Mouse (Mus musculus): Measurements from ENCODE around the gene Zfp688. TPM values are rescaled to one million over a fixed set of nuclear protein-coding genes. Genes with fewer than 3 reads are reported as not detected.
A peak's percentile ranks its signal among the peaks of the same experiment; 100 is the strongest.
"Not testable (repeated sequence)": the region's sequence is repeated elsewhere in the genome, so short reads cannot be mapped to it uniquely, and the experiment has no call there.

Zfp688 gene
- 10 to 100 TPM in 1 of 2 experiments, 1 to 10 TPM in 1; 9.9 to 11.4 TPM for total RNA-seq (2021)
- long read RNA-seq, experiment 1, partial matches to known transcripts: 1 of 5 reads
- long read RNA-seq, experiment 1, other reads (novel, unspliced or antisense): 2 of 5 reads
- long read RNA-seq, experiment 2, partial matches to known transcripts: 0 of 21 reads
- long read RNA-seq, experiment 2, other reads (novel, unspliced or antisense): 11 of 21 reads

DNA sequence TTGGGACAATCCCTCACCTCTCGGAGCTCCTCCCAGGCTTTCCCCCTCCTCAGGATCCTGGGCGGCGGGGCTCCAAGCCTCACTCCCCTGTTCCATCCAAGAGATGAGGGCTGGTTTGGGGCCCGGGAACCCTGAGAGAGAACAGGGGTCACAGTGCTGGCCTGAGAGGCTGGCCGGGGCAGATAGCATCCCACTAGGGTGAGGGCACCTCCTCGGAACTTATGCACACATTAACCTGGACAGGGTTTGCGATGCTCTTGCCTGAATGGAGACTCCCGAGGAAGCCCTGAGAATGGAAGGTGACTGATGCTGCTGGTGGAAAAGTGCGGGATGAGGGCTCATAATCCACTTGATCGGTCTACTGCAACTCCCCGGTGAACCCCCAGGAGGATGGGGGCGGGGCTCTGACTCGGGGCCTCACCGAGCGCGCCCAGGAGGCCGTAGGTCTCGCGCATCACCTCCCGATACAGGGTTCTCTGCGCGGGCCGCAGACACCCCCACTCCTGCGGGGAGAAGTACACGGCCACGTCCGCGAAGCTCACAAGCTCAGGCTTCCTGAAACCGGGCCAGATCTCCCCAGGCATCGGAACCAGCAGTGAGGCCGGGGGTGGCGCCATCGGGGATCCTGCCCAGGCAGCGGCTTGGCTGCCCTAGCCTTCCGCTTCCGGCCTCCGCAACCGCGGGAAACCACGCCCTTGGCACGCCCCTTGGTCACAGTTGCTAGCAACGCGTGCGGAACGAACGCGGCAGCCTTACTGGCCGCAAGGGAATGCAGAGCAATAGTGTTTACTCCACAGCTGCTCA lies at the start of gene Zfp688:
Gene Zfp688 (minus strand): TSS at position 681 of the 804 bp plus-strand sequence.
- peak; percentile 96 to 97 for DNase-seq (ENCODE audit: low spot score in 2 of 2)

- peak; percentile 58 to 61 for DNase-seq (ENCODE audit: low spot score in 2 of 2)
These were observed 49.8 kb upstream of the Zfp688 start for GRCm38 (mm10) chr7:127471646-127472010.

DNA sequence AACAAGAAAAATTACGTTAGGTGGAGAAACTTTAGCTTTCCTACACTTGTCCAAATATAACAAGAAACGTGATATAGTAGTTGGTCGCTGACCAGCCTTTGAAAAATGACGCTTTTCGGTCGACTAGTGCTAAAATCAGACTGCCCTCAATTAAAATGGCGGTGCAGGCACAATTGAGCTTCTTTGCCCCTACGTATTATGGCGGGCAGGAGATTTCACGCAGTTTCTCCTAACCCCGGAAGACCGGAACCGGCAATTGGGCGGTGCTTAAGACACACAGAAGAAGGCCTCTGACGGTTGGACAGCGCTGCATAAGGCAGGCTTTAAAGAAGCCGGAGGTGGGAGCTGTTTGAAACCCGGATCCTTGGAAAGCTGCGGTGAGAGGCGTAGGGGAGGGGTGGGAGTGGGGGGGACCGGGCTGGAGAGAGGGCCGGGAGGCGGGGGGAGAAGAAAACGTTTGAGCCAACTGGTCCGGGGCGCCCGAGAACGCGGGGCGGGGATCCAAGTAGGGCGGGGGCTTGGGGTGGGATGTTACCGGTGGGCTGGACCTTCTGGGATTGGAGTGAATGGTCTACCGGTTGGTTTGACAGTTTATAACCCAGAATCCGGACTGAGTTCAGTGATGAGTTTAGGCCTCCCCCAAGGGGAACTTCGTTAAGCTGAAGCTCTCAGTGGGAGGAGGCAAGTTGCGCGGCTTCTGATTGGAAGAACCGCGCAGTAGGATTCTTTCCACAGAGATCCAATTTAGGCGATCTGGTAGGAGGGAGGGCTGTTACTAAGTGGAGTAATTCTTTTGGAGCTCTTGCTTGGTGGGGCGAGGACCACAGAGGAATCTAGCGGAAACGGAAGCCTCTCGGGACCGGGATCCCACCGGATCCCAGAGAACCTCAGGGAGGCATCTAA lies 49.1 kb upstream of the Zfp688 start:
- DNase-seq (ENCODE audit: low spot score in 2 of 2): peak; percentile 75 to 78

DNA sequence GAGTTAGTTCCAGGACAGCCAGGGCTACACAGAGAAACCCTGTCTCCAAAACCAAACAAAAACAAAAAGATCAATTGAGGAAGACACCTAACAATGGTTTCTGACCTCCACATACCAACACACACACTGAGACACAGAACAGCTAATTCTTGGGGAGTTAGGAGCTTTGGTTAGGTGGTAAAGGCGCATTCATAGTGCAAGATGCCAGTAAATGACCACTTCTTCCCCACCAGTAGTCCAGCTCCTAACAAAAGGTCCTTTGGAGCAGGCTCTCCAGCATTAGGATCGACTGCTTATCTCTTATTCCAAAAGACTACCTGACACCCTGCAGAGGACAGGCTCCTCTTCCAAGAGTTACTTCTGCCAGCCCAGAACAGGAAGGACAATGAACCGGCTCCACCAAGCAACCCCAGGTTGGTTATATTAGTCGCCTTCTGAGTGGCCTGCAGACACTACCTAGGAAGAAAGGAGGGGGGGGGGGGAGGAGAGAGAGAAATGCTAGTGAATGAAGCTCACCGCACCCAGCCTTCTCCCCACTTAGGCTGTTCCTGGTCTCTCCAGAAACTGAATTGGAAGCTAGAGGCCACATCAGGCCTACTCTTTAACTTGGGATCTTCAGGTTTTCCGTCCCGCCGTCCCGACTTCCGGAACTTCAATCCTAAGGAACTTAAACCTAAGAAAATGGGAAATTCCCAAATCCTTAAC lies 48.3 kb upstream of the Zfp688 start:
- no peak for DNase-seq (ENCODE audit: low spot score in 2 of 2)

DNA sequence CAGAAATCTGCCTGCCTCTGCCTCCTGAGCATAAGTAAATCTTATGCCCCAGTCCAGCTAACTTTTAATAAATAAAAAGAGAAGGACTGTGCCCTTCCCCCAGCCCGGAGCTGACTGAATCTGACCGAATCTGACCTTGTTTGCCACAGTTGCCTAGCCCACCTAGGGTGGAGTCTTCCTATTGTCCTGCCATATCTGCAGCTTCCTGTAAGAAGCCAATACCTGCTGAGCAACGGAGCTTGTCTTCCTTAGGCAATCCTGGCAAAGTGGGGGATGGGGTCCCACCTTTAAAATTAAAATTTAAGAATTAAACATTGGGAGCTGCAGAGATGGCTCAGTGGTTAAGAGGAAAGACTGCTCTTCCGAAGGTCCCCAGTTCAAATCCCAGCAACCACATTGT lies 44.7 kb upstream of the Zfp688 start:
- DNase-seq (ENCODE audit: low spot score in 2 of 2): no peak

GRCm38 (mm10) chr7:127465670-127466069 lies 43.8 kb upstream of the Zfp688 start:
- not testable (repeated sequence) for DNase-seq (ENCODE audit: low spot score in 2 of 2)

- no peak for DNase-seq (ENCODE audit: low spot score in 2 of 2)
These were observed 43.3 kb upstream of the Zfp688 start for GRCm38 (mm10) chr7:127465191-127465590.

GRCm38 (mm10) chr7:127459311-127459710 lies 37.4 kb upstream of the Zfp688 start, which contains the start of gene Prr14:
Prr14 (plus strand) TSS chr7:127459611.
- not testable (repeated sequence) for DNase-seq (ENCODE audit: low spot score in 2 of 2)

GRCm38 (mm10) chr7:127458371-127459122 lies 36.7 kb upstream of the Zfp688 start:
- DNase-seq (ENCODE audit: low spot score in 2 of 2): not testable (repeated sequence)

DNA sequence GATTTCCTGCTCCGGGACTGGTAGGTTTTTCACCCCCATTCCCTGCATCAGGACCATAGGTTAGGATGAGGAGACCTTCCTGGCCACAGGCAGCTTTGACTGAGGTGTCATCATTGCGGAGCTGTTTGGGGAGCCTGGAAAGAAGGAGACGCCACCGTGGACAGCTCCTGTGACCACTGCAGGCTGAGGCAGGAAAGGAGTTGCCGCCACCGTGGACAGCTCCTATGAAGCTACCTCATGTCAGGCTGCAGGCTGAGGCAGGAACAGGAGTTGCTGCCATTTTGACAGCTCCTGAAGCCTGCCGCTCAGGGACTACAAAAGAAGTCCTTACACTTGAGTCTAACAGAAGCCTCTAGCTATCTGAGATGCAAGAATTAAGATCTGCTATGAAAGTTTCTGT lies 33.0 kb upstream of the Zfp688 start:
- no peak for DNase-seq (ENCODE audit: low spot score in 2 of 2)

- DNase-seq (ENCODE audit: low spot score in 2 of 2): no peak
These were observed 31.2 kb upstream of the Zfp688 start for GRCm38 (mm10) chr7:127453056-127453455.

DNA sequence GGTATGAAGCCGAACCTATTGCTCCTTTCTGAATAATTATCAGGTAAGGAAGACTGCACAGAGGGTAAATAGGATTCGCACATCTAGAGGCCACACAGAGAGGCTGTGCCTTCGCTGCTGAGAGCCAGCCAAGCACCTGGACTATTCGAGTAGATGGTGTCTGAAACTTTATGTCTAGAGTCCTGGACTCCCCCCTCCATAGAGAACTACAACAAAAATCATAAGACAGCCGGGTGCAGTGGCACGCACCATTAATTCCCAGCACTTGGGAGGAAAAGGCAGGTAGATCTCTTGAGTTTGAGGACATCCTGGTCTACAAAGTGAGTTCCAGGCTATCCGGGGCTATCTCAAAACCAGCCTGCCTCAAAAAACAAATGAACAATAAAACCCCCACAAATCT lies 28.1 kb upstream of the Zfp688 start:
- no peak for DNase-seq (ENCODE audit: low spot score in 2 of 2)

DNA sequence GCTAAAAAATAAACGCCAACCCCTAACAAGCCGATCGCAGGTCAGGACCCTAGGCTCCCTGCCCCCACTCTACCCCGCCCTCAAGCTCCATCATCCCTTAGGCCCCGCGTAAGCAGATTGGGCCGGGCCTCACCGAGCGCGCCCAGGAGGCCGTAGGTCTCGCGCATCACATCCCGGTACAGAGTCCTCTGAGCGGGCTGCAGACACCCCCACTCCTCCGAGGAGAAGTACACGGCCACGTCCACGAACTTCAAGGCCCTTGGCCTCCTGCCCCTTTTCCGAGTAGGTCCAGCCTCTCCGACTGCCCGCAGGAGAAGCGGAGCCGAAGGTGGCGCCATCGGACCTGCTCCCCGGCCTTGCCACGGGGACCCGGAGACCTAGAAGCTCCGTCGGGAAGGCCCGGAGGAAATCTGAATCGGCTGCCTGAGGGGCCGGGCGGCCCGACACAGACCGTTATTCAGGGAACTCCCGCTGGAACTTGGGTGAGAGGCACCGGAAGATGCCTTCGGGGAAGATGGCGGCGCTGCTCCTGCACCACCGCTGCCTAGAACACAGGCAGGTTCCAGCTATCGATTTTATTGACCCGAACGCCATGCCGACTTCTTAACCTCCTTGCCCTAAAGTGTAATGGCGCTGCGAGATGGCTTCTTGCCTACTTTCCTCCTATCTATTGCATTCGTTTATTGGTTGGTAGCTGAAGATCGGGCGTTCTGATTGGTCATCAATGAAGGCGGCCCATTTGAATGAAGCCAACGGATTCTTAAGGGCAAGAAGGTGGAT lies 26.8 kb upstream of the Zfp688 start, which contains the start of gene Zfp689:
Gene Zfp689 (minus strand): TSS at position 638 of the 780 bp plus-strand sequence.
- DNase-seq (ENCODE audit: low spot score in 2 of 2): peak; percentile 82 to 86

- no peak for DNase-seq (ENCODE audit: low spot score in 2 of 2)
These were observed 22.1 kb upstream of the Zfp688 start for GRCm38 (mm10) chr7:127443976-127444375.

- no peak for DNase-seq (ENCODE audit: low spot score in 2 of 2)
These were observed 15.9 kb upstream of the Zfp688 start for GRCm38 (mm10) chr7:127437724-127438123.

DNA sequence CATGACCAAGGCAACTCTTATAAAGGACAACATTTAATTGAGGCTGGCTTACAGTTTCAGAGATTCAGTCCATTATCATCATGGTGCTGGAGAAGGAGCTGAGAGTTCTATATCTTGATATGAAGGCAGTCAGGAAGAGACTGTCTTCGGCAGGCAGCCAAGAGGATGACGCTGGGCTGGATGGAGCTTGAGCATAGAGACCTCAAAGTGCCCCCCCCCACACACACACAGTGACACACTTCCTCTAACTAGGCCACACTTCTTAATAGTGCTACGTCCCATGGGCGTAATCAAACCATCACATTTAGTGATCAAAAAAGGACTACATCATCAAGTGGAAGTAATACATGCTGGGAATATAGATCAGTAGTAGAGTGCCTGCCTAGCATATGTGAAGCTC lies 13.3 kb upstream of the Zfp688 start:
- no peak for DNase-seq (ENCODE audit: low spot score in 2 of 2)

DNA sequence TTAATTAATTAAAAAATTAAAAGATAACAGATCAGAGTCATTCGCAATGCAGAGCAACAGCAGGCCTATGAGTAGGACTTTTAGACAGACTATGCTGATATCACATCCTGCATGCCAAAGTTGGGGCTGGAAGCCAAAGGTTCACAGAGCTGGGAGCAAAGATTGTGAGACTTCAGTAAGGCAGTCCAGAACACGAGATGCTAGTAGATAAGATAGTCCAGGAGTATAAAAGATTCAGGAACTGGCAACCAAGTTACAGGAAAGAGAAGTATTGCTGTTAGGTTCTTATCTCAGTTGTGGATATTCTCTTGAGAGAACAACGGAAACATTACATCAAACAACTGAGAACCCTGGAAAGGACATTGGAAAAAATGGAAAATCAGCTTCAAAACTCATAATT lies 4.5 kb upstream of the Zfp688 start:
- DNase-seq (ENCODE audit: low spot score in 2 of 2): no peak

- DNase-seq (ENCODE audit: low spot score in 2 of 2): no peak
These were observed 4.0 kb upstream of the Zfp688 start for GRCm38 (mm10) chr7:127425911-127426310.

- DNase-seq (ENCODE audit: low spot score in 2 of 2): no peak
These were observed 3.4 kb upstream of the Zfp688 start for GRCm38 (mm10) chr7:127425291-127425690.
